Comparison of ENCODE assay signal across 14 mouse cellular contexts in the genomic region with DNA sequence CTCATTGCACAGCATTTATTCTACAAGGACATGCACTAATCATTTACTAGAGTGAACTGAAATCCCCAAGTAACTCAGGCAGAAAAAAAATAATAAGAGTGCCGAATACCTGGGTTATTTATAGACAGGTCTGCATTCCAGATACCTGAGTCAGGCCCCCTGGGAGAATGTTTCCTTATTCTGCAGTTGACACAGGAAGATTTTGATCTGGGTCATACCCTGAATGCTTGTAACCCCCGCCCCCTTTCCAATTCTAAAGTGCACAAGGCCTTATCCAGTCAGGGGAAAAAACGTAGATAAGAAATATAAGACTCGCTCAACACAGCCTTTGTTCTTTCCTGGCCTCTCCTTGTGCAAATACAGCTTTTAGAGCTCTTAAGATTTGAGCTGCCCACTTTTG. TPM values are rescaled to one million over a fixed set of nuclear protein-coding genes. Genes with fewer than 3 reads are reported as not detected.
DNase-seq lines count a peak whose midpoint lies in the region; ATAC-seq lines count a peak whose summit lies in the region.
"Had no signal": no experiment of that assay in that cellular context is flagged by ENCODE, and none has a peak within 500 bp of the region (broad histone marks: within the 10 kb centered on the region; RNA-seq: fewer than 3 reads in every experiment).

No protein-coding gene starts in this region.

- no peak overlapping the region for H3K4me2 ChIP-seq in intestine, embryonic 14.5 days (ENCODE audit: low read length)
- no peak overlapping the region for H3K4me2 ChIP-seq in forebrain, embryonic 16.5 days (ENCODE audit: low read length)
- H3K4me2 ChIP-seq: embryonic facial prominence, embryonic 12.5 days; forebrain, embryonic 15.5 days; neural tube, embryonic 15.5 days had no signal

- no peak overlapping the region for H3K4me3 ChIP-seq in heart, embryonic 10.5 days
- H3K4me3 ChIP-seq in intestine, embryonic 14.5 days (ENCODE audit: low read depth, low read length): no peak overlapping the region
- no peak overlapping the region for H3K4me3 ChIP-seq in forebrain, embryonic 16.5 days (replicated peaks; ENCODE audit: low read length)
- H3K4me3 ChIP-seq: embryonic facial prominence, embryonic 12.5 days; forebrain, embryonic 15.5 days; neural tube, embryonic 15.5 days had no signal

- peak overlapping the region; percentile 76 for H3K27ac ChIP-seq in heart, embryonic 10.5 days
- peak overlapping the region; percentile 58; the same call in 1 of the 2 replicates for H3K27ac ChIP-seq in intestine, embryonic 14.5 days (ENCODE audit: low read depth)
- H3K27ac ChIP-seq in forebrain, embryonic 16.5 days (ENCODE audit: low read length): no peak overlapping the region
- H3K27ac ChIP-seq: embryonic facial prominence, embryonic 12.5 days; forebrain, embryonic 15.5 days; neural tube, embryonic 15.5 days had no signal

- peaks cover 36% of the 10 kb centered on the region for H3K4me1 ChIP-seq in heart, embryonic 10.5 days
- H3K4me1 ChIP-seq in intestine, embryonic 14.5 days (replicated peaks; ENCODE audit: control insufficient read depth, insufficient read depth, low read length): peaks cover 5% of the 10 kb centered on the region
- no peaks in the 10 kb centered on the region for H3K4me1 ChIP-seq in forebrain, embryonic 16.5 days (replicated peaks; ENCODE audit: control insufficient read depth, insufficient read depth, low read length)
- H3K4me1 ChIP-seq: forebrain, embryonic 15.5 days; neural tube, embryonic 15.5 days had no signal

- H3K9ac ChIP-seq in intestine, embryonic 14.5 days (ENCODE audit: low read length): no peak overlapping the region
- H3K9ac ChIP-seq in forebrain, embryonic 16.5 days (replicated peaks; ENCODE audit: low read depth, low read length): no peak overlapping the region
- H3K9ac ChIP-seq: embryonic facial prominence, embryonic 12.5 days; forebrain, embryonic 15.5 days; neural tube, embryonic 15.5 days had no signal

- intact Hi-C loops in heart, postnatal 14 days (cut with DNase I): no loop called here

- DNase-seq in heart, embryonic 10.5 days (ENCODE audit: low spot score): no peak
- no peak for DNase-seq in heart, postnatal 14 days
- no peak for DNase-seq in intestine, embryonic 14.5 days (ENCODE audit: low spot score)
- DNase-seq in kidney, postnatal 14 days: peak; percentile 85
- peak; percentile 62 to 65 for DNase-seq in lung, postnatal 4 days
- no peak for DNase-seq in spleen, adult 18-20 months
- DNase-seq in ovary, adult 18-20 months (ENCODE audit: low spot score): no peak
- DNase-seq: cerebellum, adult 18-20 months; thymus, postnatal 4 days had no signal

- WGBS in heart, embryonic 10.5 days: 9% methylated on average over 4 of the region's 4 CpGs
- 41% methylated on average over 4 of the region's 4 CpGs for whole genome bisulfite sequencing in intestine, embryonic 14.5 days
- WGBS in forebrain, embryonic 16.5 days: 76% methylated on average over 4 of the region's 4 CpGs

- H3K27me3 ChIP-seq in heart, embryonic 10.5 days (ENCODE audit: insufficient read depth, poor library complexity, severe bottlenecking): no peaks in the 10 kb centered on the region
- H3K27me3 ChIP-seq in intestine, embryonic 14.5 days (replicated peaks; ENCODE audit: control insufficient read depth, insufficient read depth, low read length): no peaks in the 10 kb centered on the region
- H3K27me3 ChIP-seq in forebrain, embryonic 16.5 days (replicated peaks; ENCODE audit: control insufficient read depth, insufficient read depth, low read length): no peaks in the 10 kb centered on the region
- H3K27me3 ChIP-seq: embryonic facial prominence, embryonic 12.5 days; forebrain, embryonic 15.5 days; neural tube, embryonic 15.5 days had no signal

- H3K9me3 ChIP-seq in heart, embryonic 10.5 days: no peaks in the 10 kb centered on the region
- H3K9me3 ChIP-seq in intestine, embryonic 14.5 days (ENCODE audit: control insufficient read depth, low read length): no peaks in the 10 kb centered on the region
- H3K9me3 ChIP-seq in forebrain, embryonic 16.5 days (ENCODE audit: control insufficient read depth, low read length): no peaks in the 10 kb centered on the region
- H3K9me3 ChIP-seq: embryonic facial prominence, embryonic 12.5 days; forebrain, embryonic 15.5 days; neural tube, embryonic 15.5 days had no signal

- H3K36me3 ChIP-seq in heart, embryonic 10.5 days: no peaks in the 10 kb centered on the region
- no peaks in the 10 kb centered on the region for H3K36me3 ChIP-seq in intestine, embryonic 14.5 days (ENCODE audit: control insufficient read depth, insufficient read depth, low read length)
- no peaks in the 10 kb centered on the region for H3K36me3 ChIP-seq in forebrain, embryonic 16.5 days (ENCODE audit: control insufficient read depth, insufficient read depth)
- H3K36me3 ChIP-seq: embryonic facial prominence, embryonic 12.5 days; forebrain, embryonic 15.5 days; neural tube, embryonic 15.5 days had no signal

- peak; percentile 94 for ATAC-seq in intestine, embryonic 14.5 days (replicated peaks; ENCODE audit: low FRiP score, low TSS enrichment, low read depth)
- no peak for ATAC-seq in forebrain, embryonic 16.5 days
- ATAC-seq: forebrain, embryonic 15.5 days; midbrain, embryonic 16.5 days had no signal

RNA-seq across cellular contexts. Expression of a gene that starts 19.1 kb away (rescaled TPM):
- polyA plus RNA-seq in heart, embryonic 10.5 days (2016; fragmentation: Nextera tagmentation; extraction: Ambion mirVana): 0.34 and 0.46 TPM in 2 replicates
- 10 to 100 TPM; 16.8 to 21.5 TPM for total RNA-seq in heart, postnatal 14 days (2021)
- 9.6 and 9.7 TPM in 2 replicates for polyA plus RNA-seq in intestine, embryonic 14.5 days (2014; fragmentation: Nextera tagmentation; extraction: Ambion mirVana)
- not detected in 2 replicates for polyA plus RNA-seq in forebrain, embryonic 16.5 days (2015; fragmentation: Nextera tagmentation; extraction: Ambion mirVana)
- polyA plus RNA-seq: forebrain, embryonic 15.5 days; midbrain, embryonic 16.5 days had no signal

Comparison
In these comparisons a context has a peak if more than half of its experiments do, and no peak if none do; other contexts are left out.
1. DNase-seq: peak in kidney, postnatal 14 days (single experiment) and lung, postnatal 4 days (2 of 2); none in heart, embryonic 10.5 days (single experiment), heart, postnatal 14 days (0 of 2), intestine, embryonic 14.5 days (single experiment), spleen, adult 18-20 months (0 of 2) and ovary, adult 18-20 months (single experiment).